Mouse (Mus musculus) embryo, embryonic 10.5 days (tissue): ENCODE results near the gene Fam49a.
A peak's percentile ranks its signal among the peaks of the same experiment; 100 is the strongest.

Experiments used
- DNase-seq: peaks from one replicate; pipeline ENCODE4 v3.0.0-alpha.2; 2015; ENCODE audit warnings: low spot score

Gene Fam49a

DNA sequence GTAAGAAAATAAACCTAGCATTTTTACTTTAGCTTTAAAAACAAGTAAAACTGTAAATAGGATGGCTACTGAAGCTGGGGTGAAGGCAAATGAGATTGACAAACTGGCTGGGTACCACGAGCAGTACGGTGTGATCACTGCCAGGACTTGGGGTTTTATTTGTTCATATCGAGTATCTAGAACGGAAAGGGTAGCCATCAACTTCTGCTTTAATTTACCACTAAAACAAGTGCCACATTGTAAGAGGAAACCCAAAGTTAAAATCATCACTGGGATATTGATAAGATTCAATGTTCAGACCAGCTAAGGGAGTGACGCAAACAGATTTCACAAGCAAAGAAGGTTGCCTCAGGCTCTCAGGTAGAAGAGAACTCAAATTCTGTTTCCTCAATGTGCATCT is 98.0 kb downstream of the Fam49a start:
- no peak for DNase-seq

DNA sequence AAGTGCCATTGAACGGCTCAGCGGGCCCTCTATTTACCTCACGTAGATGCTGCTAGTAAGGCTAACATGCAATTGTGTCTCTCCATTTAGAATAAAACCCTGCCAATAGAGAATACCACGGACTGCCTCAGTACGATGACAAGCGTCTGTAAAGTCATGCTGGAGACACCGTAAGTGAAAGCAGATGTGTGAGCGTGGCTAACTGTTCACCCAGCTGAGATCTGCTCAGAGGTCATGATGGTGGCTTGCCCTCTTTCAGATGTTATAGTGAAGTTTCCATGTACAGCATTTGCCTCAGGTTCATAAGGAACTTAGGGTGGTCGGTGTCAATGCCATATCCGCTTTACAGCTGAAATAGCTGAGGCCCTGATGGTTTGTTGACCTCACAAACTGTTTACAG is 100.4 kb downstream of the Fam49a start:
- DNase-seq, result peak; percentile 54

DNA sequence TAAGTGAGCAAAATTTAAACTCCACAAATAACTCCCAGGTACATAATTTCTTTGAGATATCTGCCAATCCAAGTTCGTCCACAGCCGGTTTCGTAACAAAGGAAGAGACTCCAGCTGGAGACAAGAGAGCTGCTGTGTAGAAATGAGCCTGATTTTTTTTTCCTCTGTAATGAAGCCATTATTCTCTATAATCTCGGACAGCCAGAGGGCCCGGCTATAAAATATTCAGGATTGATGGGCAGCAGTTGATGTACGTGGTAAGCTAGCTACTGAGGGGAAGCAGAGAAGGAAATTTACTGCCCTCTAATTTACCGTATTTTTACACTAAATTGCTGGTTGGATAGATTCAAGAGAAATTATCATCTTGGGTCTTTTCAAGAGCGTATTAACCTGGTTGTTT is 102.3 kb downstream of the Fam49a start:
- DNase-seq, result no peak

DNA sequence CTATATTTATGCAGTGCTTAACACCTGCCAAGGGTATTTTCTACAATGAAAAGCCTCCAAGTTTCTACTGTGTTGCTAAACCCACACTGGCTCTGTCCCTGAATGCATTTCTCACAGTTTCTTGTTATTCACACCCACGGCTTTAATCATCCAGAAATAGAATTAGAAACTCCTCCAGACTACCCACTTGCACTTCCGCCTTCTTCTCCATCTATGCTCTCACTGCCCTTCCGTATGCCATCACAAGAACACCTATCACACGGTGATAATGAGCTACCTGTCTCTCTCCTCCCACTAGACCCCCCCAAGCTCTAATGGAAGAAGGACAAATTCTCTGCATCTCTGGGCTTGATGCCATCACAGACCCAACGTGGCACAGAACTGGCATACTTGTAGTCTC is 105.5 kb downstream of the Fam49a start:
- no peak for DNase-seq

GRCm38 (mm10) chr12:12373111-12373862 is 111.3 kb downstream of the Fam49a start:
- no peak for DNase-seq

- DNase-seq, result peak; percentile 44
Measured at GRCm38 (mm10) chr12:12379056-12379455, 117.1 kb downstream of the Fam49a start.

GRCm38 (mm10) chr12:12389271-12389670 is 127.3 kb downstream of the Fam49a start:
- DNase-seq, result no peak

- peak; percentile 79 for DNase-seq
Measured at GRCm38 (mm10) chr12:12396224-12396623, 134.3 kb downstream of the Fam49a start.

DNA sequence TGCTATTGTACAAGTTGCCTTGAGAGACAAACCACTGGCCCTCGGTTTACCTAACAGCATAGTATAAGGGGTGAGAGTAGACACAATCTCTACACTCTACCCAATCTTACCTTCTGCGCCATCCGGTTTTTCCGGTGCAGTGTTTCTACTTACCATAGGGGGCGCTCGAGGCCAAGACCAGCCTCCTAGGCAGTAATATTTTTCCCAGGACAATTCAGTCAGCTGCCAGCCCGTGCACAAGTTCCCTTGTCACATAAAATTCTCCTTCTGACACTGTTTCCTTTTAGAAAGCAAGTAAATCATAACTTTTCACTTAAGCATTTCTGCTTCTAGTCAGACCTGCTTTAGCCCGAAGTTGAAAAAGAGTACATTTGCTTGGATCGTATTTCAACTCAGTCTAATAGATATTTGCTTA is 139.1 kb downstream of the Fam49a start:
- peak; percentile 58 for DNase-seq

DNA sequence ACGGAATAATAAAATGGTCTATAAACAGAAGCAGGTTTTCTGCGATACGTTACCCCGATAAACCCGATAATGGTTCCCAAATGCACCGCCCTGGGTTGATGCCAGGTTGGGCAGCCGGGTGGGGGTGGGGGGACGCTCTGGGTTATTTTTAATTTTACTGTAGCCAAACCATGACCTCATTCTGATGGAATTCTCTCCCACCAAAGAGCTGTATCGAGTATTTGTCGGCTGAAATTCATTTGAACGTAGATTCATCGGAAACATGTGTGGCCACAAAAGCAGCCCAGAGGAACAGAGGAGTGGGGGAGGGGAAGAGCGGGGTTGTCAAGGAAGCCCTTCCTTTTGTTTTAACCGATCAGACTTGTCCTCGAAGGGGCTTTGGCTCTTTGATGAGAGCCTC is 139.6 kb downstream of the Fam49a start:
- DNase-seq, result peak; percentile 65

DNA sequence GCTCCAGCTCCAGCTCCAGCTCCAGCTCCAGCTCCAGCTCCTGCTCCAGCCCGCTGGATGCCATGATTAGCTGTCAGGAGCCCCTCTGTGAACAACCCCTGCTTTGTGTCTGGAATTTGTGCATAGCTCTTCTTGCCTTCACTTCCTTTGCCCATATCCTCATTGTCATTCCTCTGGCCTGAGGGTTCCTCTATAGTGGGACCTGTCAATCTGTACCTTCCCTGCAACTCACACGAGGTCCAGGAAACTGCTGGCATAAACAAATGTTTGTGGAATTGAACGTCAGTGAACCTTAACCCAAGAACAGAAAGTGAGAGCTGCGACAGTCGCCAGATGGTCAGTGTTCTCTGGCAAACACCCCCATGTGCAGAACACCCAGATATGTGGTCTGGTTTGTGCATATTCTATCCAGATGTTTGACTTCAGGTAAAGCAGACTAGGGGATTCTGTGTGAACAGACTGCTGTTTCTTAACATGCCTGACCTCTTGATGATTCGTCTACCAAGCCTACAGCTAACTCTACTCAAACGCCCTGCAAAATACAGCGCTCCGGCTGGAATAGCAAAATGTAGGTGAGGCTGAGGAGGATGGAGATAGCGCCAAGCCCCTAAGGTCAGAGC is 143.7 kb downstream of the Fam49a start:
- DNase-seq, result peak; percentile 40

DNA sequence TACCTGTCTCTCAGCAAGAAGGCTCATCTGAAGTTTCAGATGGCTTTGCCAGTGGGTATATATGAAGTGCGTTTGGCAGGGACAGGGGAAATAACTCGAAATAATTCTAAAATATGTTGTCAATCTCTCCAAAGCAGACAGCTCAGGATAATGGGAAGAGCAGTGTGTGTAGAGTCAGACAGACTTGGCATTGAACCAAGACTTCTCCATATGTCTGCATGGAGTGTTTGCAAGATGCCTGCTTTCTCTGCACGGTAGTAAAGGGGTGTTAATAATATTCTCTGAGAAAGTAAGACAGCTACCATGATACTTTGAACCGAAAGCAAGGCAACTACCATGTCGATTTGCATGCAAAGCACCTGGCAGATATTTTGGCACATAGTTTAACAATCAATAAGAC is 147.1 kb downstream of the Fam49a start:
- no peak for DNase-seq

- peak; percentile 91 for DNase-seq
Measured at GRCm38 (mm10) chr12:12412674-12413073, 150.7 kb downstream of the Fam49a start.

GRCm38 (mm10) chr12:12420423-12420822 is 158.5 kb downstream of the Fam49a start:
- no peak for DNase-seq

GRCm38 (mm10) chr12:12420841-12421579 is 159.1 kb downstream of the Fam49a start:
- peak; percentile 93 for DNase-seq

DNA sequence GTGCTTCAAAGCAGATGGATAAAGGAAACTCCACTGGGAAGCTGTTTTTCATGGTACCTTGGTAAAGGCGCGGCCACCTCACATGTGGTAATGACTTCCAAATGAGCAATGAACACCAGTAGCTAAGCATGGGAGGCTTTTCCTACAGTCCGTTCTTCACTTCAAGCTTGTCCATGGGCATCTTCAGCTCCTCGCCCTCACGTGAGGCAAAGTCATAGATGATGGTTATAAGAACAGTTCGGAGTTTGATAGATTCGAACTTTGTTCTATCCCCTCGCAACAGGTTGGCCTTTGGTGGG is 159.6 kb downstream of the Fam49a start:
- peak; percentile 24 for DNase-seq

GRCm38 (mm10) chr12:12425188-12425587 is 163.2 kb downstream of the Fam49a start:
- DNase-seq, result no peak

DNA sequence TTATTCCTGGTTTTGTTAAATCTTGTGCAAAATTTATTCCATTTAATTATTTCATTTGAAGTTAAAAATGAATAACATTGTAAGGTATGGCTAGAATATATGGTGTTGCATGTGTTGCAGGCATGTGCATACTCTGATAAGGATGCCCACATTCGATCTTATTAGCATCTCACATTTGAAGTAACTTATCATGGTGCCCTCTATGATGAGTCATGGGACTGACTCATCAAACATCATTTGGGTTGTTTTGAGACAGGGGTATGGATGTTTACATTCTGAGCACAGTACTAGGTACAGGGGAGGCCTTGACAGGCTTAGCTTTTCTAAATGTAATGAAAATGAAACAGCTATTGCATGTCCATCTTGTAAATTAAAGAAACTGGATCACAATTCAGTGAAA is 165.3 kb downstream of the Fam49a start:
- no peak for DNase-seq

- no peak for DNase-seq
Measured at GRCm38 (mm10) chr12:12428886-12429285, 166.9 kb downstream of the Fam49a start.
